Mouse (Mus musculus) bone marrow, adult 2 months (tissue): ENCODE results near the gene Ovgp1. TPM values are rescaled to one million over a fixed set of nuclear protein-coding genes. Genes with fewer than 3 reads are reported as not detected.
A peak's percentile ranks its signal among the peaks of the same experiment; 100 is the strongest.

Experiments used
- H3K27ac ChIP-seq: fragments of 200-500 bp; 2 replicates; pipeline ENCODE4 v1.5.1; 2012; ENCODE audit warnings: low read depth, mild to moderate bottlenecking, control low read depth, inconsistent platforms, low read length; ENCODE audit not compliant: control insufficient read depth, poor library complexity, insufficient read depth
- H3K4me1 ChIP-seq: fragments of 200-500 bp; 2 replicates; pipeline ENCODE4 v1.6.1; 2011; ENCODE audit warnings: low read length; ENCODE audit not compliant: control insufficient read depth, insufficient read depth
- H3K4me3 ChIP-seq: fragments of 200-500 bp; replicated peaks from 2 replicates; pipeline ENCODE3; 2011; ENCODE audit warnings: mild to moderate bottlenecking, low read depth, low read length, control low read depth; ENCODE audit not compliant: control insufficient read depth
- CTCF ChIP-seq: fragments of 200-500 bp; IDR thresholded peaks from 2 replicates; pipeline ENCODE4 v1.5.1; 2011; ENCODE audit warnings: low read length, control low read depth; ENCODE audit not compliant: control insufficient read depth, insufficient read depth
- POLR2A ChIP-seq: fragments of 200-500 bp; IDR thresholded peaks from 2 replicates; pipeline ENCODE4 v1.6.1; 2011; ENCODE audit warnings: low read depth, mild to moderate bottlenecking, control low read depth, low read length, borderline replicate concordance; ENCODE audit not compliant: control insufficient read depth
- WGBS: fragments of 180-500 bp; shearing (Covaris S2); methylation state at CpG from one replicate; pipeline ENCODE4 v1.1.7; 2018; 5-methylcytosine and 5-hydroxymethylcytosine counted together
- polyA plus RNA-seq: library from polyadenylated mRNA; stranded (reverse); fragments of >200 nt; gene quantifications from 2 replicates; pipeline ENCODE4 v1.2.4, GENCODE M21; 2011; ENCODE audit warnings: low replicate concordance; ENCODE audit not compliant: missing spikeins, insufficient read depth, insufficient read length

The Ovgp1 gene
- polyA plus RNA-seq, 1 experiment = 16.0 TPM

DNA sequence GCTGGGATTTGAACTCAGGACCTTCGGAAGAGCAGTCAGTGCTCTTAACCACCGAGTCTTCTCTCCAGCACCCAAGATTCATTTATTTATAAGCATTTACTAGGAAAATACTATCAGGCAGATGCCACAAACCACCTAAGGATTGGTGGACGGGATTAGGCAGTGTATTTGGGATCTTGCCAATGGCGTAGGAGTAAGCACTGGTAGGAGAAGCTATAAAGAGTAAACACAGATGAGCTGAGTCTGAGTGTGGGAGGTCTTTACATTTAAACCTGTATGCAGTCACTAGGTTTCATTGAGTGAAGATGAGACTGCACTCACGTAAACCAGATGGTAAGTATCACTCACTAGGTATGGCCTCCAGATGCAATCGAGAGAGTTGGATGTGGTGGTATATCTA, 39.6 kb upstream of the Ovgp1 start:
- TF ChIP-seq CTCF (no peak), POLR2A (no peak)
- no peak overlapping the region for H3K4me3 ChIP-seq
- WGBS = 82% methylated on average over 6 of the region's 6 CpGs

DNA sequence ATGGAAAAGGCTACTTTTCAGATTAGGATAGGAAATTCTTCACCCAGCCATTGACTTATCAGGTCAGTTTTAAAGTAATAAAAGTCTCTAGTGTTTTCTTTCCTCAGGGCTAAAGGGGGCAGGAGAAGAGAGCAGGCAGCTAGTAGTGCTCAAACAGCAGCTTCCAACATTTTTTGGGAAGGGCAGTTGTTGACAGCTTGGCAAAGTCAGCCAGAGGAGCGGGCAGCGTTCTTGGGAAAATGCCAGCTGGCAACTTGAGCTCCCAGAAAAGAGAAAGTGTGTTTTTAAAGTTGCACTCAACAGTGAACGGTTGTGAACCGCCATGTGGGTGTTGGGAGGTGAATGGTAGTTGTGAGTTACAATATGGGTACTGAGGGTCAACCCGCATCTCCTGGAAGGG, 38.5 kb upstream of the Ovgp1 start:
- no peaks in the 10 kb centered on the region; the same call in 1 of the 2 replicates for H3K4me1 ChIP-seq
- TF ChIP-seq POLR2A = no peak
- no peak overlapping the region for H3K27ac ChIP-seq
- H3K4me3 ChIP-seq = no peak overlapping the region
- WGBS = 86% methylated on average over 5 of the region's 5 CpGs

More for the DNA sequence above, 39.6 kb upstream of the Ovgp1 start:
- no peak overlapping the region for H3K27ac ChIP-seq
- no peaks in the 10 kb centered on the region; the same call in 1 of the 2 replicates for H3K4me1 ChIP-seq

DNA sequence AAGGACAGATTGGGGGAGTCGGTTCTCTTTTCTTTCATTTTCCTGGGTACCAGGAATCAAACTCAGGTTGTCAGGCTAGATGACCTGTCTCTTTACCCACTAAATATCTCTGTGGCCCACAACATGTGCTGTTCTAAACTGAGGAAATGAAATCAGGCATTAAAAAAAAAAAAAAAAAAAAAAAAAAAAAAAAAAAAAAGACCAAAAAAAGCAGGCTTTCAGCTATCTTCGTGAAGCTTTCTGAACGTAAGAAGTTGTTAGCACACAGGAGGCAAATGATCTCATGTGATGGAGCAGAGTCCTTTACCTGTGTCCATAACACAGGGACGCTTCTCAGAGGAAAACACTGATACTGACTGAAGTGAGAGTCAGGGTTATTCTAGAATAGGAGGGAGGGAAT, 37.4 kb upstream of the Ovgp1 start:
- H3K27ac ChIP-seq = no peak overlapping the region
- 71% methylated on average over 4 of the region's 4 CpGs for WGBS
- no peaks in the 10 kb centered on the region; the same call in 1 of the 2 replicates for H3K4me1 ChIP-seq
- H3K4me3 ChIP-seq = no peak overlapping the region
- no peak for TF ChIP-seq POLR2A
- TF ChIP-seq CTCF = no peak

DNA sequence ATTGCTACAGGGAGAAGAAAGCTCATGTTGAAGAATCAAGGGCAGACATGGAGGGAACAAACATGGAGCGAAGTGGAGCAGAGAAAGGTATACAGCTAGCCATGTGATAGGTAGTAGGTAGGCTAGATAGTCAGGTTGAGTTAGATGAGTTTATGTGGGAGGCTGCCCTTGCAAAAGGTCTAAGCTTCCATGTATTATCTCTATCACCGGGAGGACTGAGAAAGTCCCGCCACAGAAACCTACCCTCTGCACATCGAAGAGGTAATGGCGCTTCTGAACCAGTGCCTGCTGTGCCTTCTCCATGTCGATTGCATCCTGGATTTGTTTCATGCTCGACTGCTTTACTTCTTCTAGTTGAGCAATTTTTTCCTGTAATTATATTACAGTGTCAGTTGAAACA, 22.2 kb upstream of the Ovgp1 start:
- H3K27ac ChIP-seq = no peak overlapping the region
- H3K4me3 ChIP-seq = no peak overlapping the region
- 84% methylated on average over 7 of the region's 7 CpGs for WGBS
- TF ChIP-seq POLR2A = no peak
- TF ChIP-seq CTCF = no peak
- H3K4me1 ChIP-seq = no peaks in the 10 kb centered on the region

DNA sequence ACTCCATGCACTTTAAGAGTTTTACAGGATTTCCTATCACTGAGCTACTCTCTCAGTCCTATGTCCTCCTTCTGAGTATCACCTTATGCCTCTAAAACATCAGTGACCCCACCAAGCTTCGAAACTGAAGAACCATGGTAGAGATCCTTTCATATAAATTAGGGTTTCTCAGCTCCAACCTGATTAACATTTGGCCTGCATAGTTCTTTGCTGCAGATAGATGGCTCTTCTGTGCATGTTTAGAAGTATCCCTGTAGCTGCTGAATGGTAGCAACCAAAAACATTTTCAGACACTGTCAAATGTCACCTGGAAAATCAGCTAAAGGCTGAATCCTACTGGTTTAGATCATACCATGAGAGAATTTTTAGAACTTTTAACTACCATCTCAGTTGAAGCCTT, 16.3 kb upstream of the Ovgp1 start:
- Histone ChIP-seq H3K4me1 (no peaks in the 10 kb centered on the region), H3K4me3 (no peak overlapping the region), H3K27ac (no peak overlapping the region)
- 83% methylated on average over 1 of the region's 1 CpGs for WGBS
- TF ChIP-seq CTCF (no peak), POLR2A (no peak)

DNA sequence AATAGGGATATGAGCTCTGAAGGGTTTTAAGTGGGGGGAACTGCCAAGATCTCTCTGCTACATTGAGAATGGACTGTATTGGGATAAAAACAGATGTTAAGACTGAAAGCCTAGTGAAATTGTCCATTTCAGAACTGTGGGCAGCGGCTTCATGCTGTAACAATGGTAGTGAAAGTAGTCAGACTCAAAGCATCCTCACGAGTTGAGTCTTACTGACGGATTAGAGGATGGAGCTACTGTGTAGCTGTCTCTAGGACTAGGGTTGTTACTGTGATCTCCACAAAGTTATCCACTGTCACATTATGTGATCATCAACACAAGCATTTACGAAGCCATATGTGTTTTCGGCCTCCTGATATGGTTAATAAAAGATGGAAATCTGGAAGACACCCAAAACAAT, 15.3 kb upstream of the Ovgp1 start:
- 46% methylated on average over 5 of the region's 5 CpGs for WGBS
- peak overlapping the region; percentile 92 for H3K4me3 ChIP-seq

DNA sequence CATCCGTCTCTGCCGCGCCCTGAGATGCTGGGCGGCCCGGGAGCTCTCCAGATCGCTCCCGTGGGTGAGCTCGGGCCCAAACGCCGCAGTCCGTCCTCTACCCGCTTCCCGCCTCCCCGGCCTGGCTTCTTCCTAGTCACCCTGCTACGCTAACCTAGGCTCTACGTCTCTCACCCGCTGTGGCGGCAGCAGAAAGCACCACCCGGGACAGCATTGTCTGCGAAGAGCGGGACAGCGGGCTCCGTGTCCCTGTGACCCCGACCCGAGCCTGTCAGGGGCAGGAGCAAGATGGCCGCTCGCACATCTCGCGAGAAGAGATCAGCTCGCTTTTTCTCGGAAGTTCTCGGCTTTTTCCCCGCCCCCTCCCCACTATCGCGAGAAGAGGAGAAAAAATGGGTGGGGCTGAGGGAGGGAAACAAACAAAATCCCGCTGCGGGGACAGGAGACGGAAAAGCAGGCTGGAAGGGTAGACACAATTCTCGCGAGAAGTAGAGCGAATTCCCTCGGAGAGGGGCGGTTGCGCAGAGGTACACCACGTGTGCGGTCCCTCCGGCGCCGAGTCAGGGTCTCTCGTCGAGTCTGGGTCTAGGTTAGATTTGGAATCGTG, 14.4 kb upstream of the Ovgp1 start, which contains the start of gene Wdr77:
Wdr77 (plus strand) TSS at position 396 of the 607 bp plus-strand sequence.
- peak within 1 kb of the TSS; percentile 92 for H3K4me3 ChIP-seq
- TF ChIP-seq POLR2A (peak; percentile 96), CTCF (no peak)
- H3K27ac ChIP-seq = peak within 1 kb of the TSS; percentile 91
- H3K4me1 ChIP-seq = no peaks in the 10 kb centered on the region
- WGBS = under 1% methylated on average over 52 of the region's 52 CpGs

More for the DNA sequence above, 15.3 kb upstream of the Ovgp1 start:
- TF ChIP-seq POLR2A = no peak
- no peak for TF ChIP-seq CTCF
- Histone ChIP-seq H3K27ac (no peak overlapping the region), H3K4me1 (no peaks in the 10 kb centered on the region)

DNA sequence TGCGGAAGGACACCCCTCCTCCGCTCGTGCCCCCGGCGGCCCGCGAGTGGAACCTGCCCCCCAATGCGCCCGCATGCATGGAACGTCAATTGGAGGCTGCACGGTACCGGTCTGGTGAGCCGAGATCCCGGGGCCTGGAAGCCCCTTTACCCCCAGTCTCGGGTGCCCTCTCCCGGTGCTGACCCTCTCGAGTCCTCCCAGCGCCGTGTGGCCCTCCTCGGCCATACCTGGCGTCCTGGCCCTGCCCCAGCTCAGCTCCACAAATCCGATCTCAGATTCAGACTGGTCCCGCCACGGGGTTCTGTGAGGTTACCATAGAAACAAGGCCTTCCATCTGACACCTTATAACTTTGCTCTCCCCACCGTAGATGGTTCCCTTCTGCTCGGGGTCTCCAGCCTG, 13.9 kb upstream of the Ovgp1 start:
- no peak for TF ChIP-seq CTCF
- TF ChIP-seq POLR2A = no peak
- Histone ChIP-seq H3K4me3 (peak overlapping the region; percentile 92), H3K27ac (peak overlapping the region; percentile 55), H3K4me1 (no peaks in the 10 kb centered on the region)
- WGBS = 1% methylated on average over 26 of the region's 26 CpGs

DNA sequence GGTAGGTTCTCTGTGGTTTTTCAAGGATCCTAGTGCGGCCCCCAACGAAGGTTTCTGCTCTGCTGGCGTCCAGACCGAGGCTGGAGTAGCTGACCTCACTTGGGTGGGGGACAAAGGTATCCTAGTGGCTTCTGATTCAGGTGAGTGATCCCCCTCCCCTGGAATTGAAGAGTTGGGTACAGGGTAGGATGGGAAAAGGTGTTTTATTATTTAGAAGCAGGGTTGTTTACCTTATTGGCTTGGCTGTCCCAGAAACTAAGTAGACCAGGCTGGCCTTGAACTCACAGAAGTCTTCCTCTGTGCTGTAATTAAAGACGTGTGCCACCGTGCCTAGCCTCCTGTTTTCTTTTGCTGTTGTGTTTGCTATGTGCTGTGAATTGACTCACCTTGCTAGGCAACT, 13.5 kb upstream of the Ovgp1 start, which contains the start of gene Atp5f1:
Atp5f1 (minus strand) TSS at position 101 of the 400 bp plus-strand sequence.
- no peaks in the 10 kb centered on the region for H3K4me1 ChIP-seq
- peak within 1 kb of the TSS; percentile 91 for H3K27ac ChIP-seq
- no peak for TF ChIP-seq POLR2A
- TF ChIP-seq CTCF = no peak
- WGBS = 13% methylated on average over 6 of the region's 6 CpGs
- peak within 1 kb of the TSS; percentile 92 for H3K4me3 ChIP-seq
